Mouse (Mus musculus): ENCODE results near the gene Hist1h4h. TPM values are rescaled to one million over a fixed set of nuclear protein-coding genes. Genes with fewer than 3 reads are reported as not detected.
A peak's percentile ranks its signal among the peaks of the same experiment; 100 is the strongest.

The Hist1h4h gene
- total and polyA plus RNA-seq, 3 experiments = 9.9 to 5,753 TPM; not detected in 1

- H3K79me2 ChIP-seq (ENCODE audit: control insufficient read depth, insufficient read depth, low read length, poor library complexity) = no peaks in the 10 kb centered on the region
- peak; percentile 68 for DNase-seq (ENCODE audit: low read depth, low spot score)
- TF ChIP-seq ZC3H11A (IDR thresholded peaks at IDR 0.05; ENCODE audit: low read depth, low read length) (no peak), MXI1 (IDR thresholded peaks at IDR 0.05; ENCODE audit: low read depth, low read length) (no peak), MAFK (IDR thresholded peaks at IDR 0.05; ENCODE audit: borderline replicate concordance, low read depth, low read length) (no peak), MAX (IDR thresholded peaks at IDR 0.05; ENCODE audit: low read length) (peak; percentile 30; the same call in 1 of the 2 replicates), GATA1 (IDR thresholded peaks at IDR 0.05; ENCODE audit: low read depth, low read length) (0 out of 2 replicates have a peak, but pooled peaks have one; percentile 30), ZNF384 (IDR thresholded peaks at IDR 0.05; ENCODE audit: low read depth, low read length) (no peak), SIN3A (IDR thresholded peaks at IDR 0.05; ENCODE audit: low read length) (peak; percentile 42; the same call in 1 of the 2 replicates), POLR2AphosphoS2 (IDR thresholded peaks at IDR 0.05; ENCODE audit: low read length) (no peak), MYC (IDR thresholded peaks at IDR 0.05; ENCODE audit: low read depth, low read length) (no peak), TBP (IDR thresholded peaks at IDR 0.05; ENCODE audit: low read depth, low read length) (0 out of 2 replicates have a peak, but pooled peaks have one; percentile 26), BHLHE40 (IDR thresholded peaks at IDR 0.05; ENCODE audit: borderline replicate concordance, low read depth, low read length) (no peak), ZKSCAN1 (IDR thresholded peaks at IDR 0.05; ENCODE audit: low read depth, low read length) (no peak), JUND (IDR thresholded peaks at IDR 0.05; ENCODE audit: low read depth, low read length) (no peak), KAT2A (conservative IDR thresholded peaks at IDR 0.05; ENCODE audit: low read depth, low read length) (no peak), USF1 (IDR thresholded peaks at IDR 0.05; ENCODE audit: low read depth, low read length) (no peak), MEF2A (IDR thresholded peaks at IDR 0.05; ENCODE audit: extremely low read depth, insufficient replicate concordance, low read depth, low read length, poor library complexity, severe bottlenecking) (no peak), CTCF (IDR thresholded peaks at IDR 0.05 in 2 of 3, conservative IDR thresholded peaks at IDR 0.05 in 1 of 3; ENCODE audit: control insufficient read depth in 1 of 3, insufficient read depth in 1 of 3, low read depth in 2 of 3, low read length in 3 of 3, poor library complexity in 1 of 3, severe bottlenecking in 1 of 3) (no peak)
- H3K27me3 ChIP-seq (ENCODE audit: control insufficient read depth in 1 of 2, insufficient read depth in 2 of 2, low read length in 2 of 2) = peaks cover 0 to 2% of the 10 kb centered on the region in 2 experiments; a peak in 2 of 4 replicates
- H3K9ac ChIP-seq (ENCODE audit: control insufficient read depth, low read depth, low read length, poor library complexity, severe bottlenecking) = 0 out of 2 replicates have a peak overlapping the region, but pooled peaks have one; percentile 34
- peak overlapping the region; percentile 44 to 47 for H3K4me3 ChIP-seq (ENCODE audit: control insufficient read depth in 1 of 2, insufficient read depth in 1 of 2, low read depth in 2 of 2, low read length in 2 of 2)
- H3K4me1 ChIP-seq (ENCODE audit: control insufficient read depth in 1 of 2, insufficient read depth in 2 of 2, low read length in 2 of 2) = peaks cover 4 to 7% of the 10 kb centered on the region in 2 experiments
- no peaks in the 10 kb centered on the region for H3K9me3 ChIP-seq (replicated peaks; ENCODE audit: insufficient read depth, low read length)
- H3K27ac ChIP-seq (ENCODE audit: control insufficient read depth, low read depth, low read length) = no peak overlapping the region
- H3K36me3 ChIP-seq (ENCODE audit: control insufficient read depth in 1 of 2, insufficient read depth in 2 of 2, low read length in 2 of 2) = peaks cover 0 to 13% of the 10 kb centered on the region in 2 experiments; a peak in 2 of 4 replicates
Observed at GRCm38 (mm10) chr13:23491990-23492389, 38.9 kb upstream of the Hist1h4h start.

DNA sequence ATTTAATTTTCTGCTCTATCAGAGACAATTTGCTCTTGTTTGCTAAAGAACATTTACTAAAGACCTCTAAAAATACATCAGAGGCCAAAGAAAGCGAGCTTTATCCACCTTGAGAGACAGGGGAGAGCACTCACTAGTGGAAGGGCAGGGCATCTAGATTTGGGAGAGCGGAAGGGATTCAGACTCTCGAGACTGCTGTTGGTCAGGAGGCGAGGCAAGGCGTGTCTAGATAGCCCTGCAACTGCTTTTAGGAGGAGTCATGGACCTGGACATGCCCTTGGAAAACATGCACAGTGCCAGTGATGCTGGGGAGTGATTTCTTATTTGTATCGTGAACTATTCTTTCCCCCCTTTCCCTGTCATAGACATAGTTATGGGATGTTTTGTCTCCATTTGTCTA, 35.3 kb upstream of the Hist1h4h start:
- no peaks in the 10 kb centered on the region for H3K27me3 ChIP-seq (ENCODE audit: control insufficient read depth in 1 of 2, insufficient read depth in 2 of 2, low read length in 2 of 2)
- DNase-seq (ENCODE audit: low read depth, low spot score) = no peak
- H3K27ac ChIP-seq (ENCODE audit: control insufficient read depth, low read depth, low read length) = no peak overlapping the region
- no peaks in the 10 kb centered on the region for H3K9me3 ChIP-seq (replicated peaks; ENCODE audit: insufficient read depth, low read length)
- no peak overlapping the region for H3K4me3 ChIP-seq (ENCODE audit: control insufficient read depth in 1 of 2, insufficient read depth in 1 of 2, low read depth in 2 of 2, low read length in 2 of 2)
- H3K36me3 ChIP-seq (ENCODE audit: control insufficient read depth in 1 of 2, insufficient read depth in 2 of 2, low read length in 2 of 2) = peaks cover 0 to 18% of the 10 kb centered on the region in 2 experiments; a peak in 2 of 4 replicates
- H3K9ac ChIP-seq (ENCODE audit: control insufficient read depth, low read depth, low read length, poor library complexity, severe bottlenecking) = no peak overlapping the region
- peaks cover 7% of the 10 kb centered on the region in 2 experiments for H3K4me1 ChIP-seq (ENCODE audit: control insufficient read depth in 1 of 2, insufficient read depth in 2 of 2, low read length in 2 of 2)
- no peaks in the 10 kb centered on the region for H3K79me2 ChIP-seq (ENCODE audit: control insufficient read depth, insufficient read depth, low read length, poor library complexity)
- no peak for TF ChIP-seq MAFK (IDR thresholded peaks at IDR 0.05; ENCODE audit: borderline replicate concordance, low read depth, low read length)
- no peak for TF ChIP-seq EP300 (IDR thresholded peaks at IDR 0.05; ENCODE audit: low read depth in 1 of 2, low read length in 2 of 2)
- no peak for TF ChIP-seq SIN3A (IDR thresholded peaks at IDR 0.05; ENCODE audit: low read length)
- TF ChIP-seq MEF2A (IDR thresholded peaks at IDR 0.05; ENCODE audit: extremely low read depth, insufficient replicate concordance, low read depth, low read length, poor library complexity, severe bottlenecking) = no peak
- no peak for TF ChIP-seq MYB (IDR thresholded peaks at IDR 0.05; ENCODE audit: low read depth, low read length)
- TF ChIP-seq MYC (IDR thresholded peaks at IDR 0.05; ENCODE audit: low read depth, low read length) = no peak
- TF ChIP-seq TCF12 (IDR thresholded peaks at IDR 0.05; ENCODE audit: low read depth, low read length) = no peak
- TF ChIP-seq UBTF (IDR thresholded peaks at IDR 0.05; ENCODE audit: borderline replicate concordance, insufficient read depth, low read depth, low read length) = no peak
- no peak for TF ChIP-seq ZMIZ1 (IDR thresholded peaks at IDR 0.05; ENCODE audit: low read depth, low read length)
- no peak for TF ChIP-seq GABPA (IDR thresholded peaks at IDR 0.05; ENCODE audit: low read depth, low read length)
- TF ChIP-seq ZNF384 (IDR thresholded peaks at IDR 0.05; ENCODE audit: low read depth, low read length) = no peak
- TF ChIP-seq JUND (IDR thresholded peaks at IDR 0.05; ENCODE audit: low read depth, low read length) = no peak
- TF ChIP-seq USF2 (IDR thresholded peaks at IDR 0.05; ENCODE audit: borderline replicate concordance in 1 of 2, insufficient read depth in 1 of 2, low read depth in 1 of 2, low read length in 2 of 2) = no peak
